Mouse (Mus musculus): Measurements from ENCODE around the gene Gm6525. TPM values are rescaled to one million over a fixed set of nuclear protein-coding genes. Genes with fewer than 3 reads are reported as not detected.

Gm6525 gene
- polyA plus RNA-seq, 1 experiment from 2014 or later: not detected

GRCm38 (mm10) chr3:84193881-84194280, 20.0 kb downstream of the Gm6525 start:
- H3K9ac ChIP-seq: no peak overlapping the region
- peaks cover 19% of the 10 kb centered on the region for H3K27me3 ChIP-seq (replicated peaks)
- H3K4me3 ChIP-seq: no peak overlapping the region
- H3K4me1 ChIP-seq (replicated peaks): peaks cover 9% of the 10 kb centered on the region
- WGBS: 59% methylated on average over 4 of the region's 4 CpGs
- H3K36me3 ChIP-seq: no peaks in the 10 kb centered on the region
- H3K9me3 ChIP-seq (replicated peaks): peaks cover 4% of the 10 kb centered on the region; the same call in 1 of the 2 replicates
- H3K4me2 ChIP-seq: no peak overlapping the region
- no peak for ATAC-seq (ENCODE audit: insufficient number of reproducible peaks, low FRiP score)
- no peak overlapping the region for H3K27ac ChIP-seq (ENCODE audit: poor library complexity, severe bottlenecking)

- Histone ChIP-seq H3K27ac (ENCODE audit: poor library complexity, severe bottlenecking) (no peak overlapping the region), H3K36me3 (no peaks in the 10 kb centered on the region), H3K9ac (no peak overlapping the region), H3K4me3 (no peak overlapping the region), H3K9me3 (replicated peaks) (peaks cover 4% of the 10 kb centered on the region; the same call in 1 of the 2 replicates), H3K4me2 (no peak overlapping the region), H3K4me1 (replicated peaks) (no peaks in the 10 kb centered on the region), H3K27me3 (replicated peaks) (0 out of 2 replicates have a peak, but pooled peaks cover 1% of the 10 kb centered on the region)
- no peak for ATAC-seq (ENCODE audit: insufficient number of reproducible peaks, low FRiP score)
- WGBS: 87% methylated on average over 3 of the region's 3 CpGs
Measured at GRCm38 (mm10) chr3:84198229-84198628, 24.3 kb downstream of the Gm6525 start.

- H3K9me3 ChIP-seq (replicated peaks): peaks cover 4% of the 10 kb centered on the region; the same call in 1 of the 2 replicates
- WGBS: 90% methylated on average over 9 of the region's 9 CpGs
- H3K4me1 ChIP-seq (replicated peaks): no peaks in the 10 kb centered on the region
- H3K27ac ChIP-seq (ENCODE audit: poor library complexity, severe bottlenecking): no peak overlapping the region
- H3K4me3 ChIP-seq: no peak overlapping the region
- no peaks in the 10 kb centered on the region for H3K27me3 ChIP-seq (replicated peaks)
- no peak overlapping the region for H3K4me2 ChIP-seq
- ATAC-seq (ENCODE audit: insufficient number of reproducible peaks, low FRiP score): no peak
- H3K9ac ChIP-seq: no peak overlapping the region
- H3K36me3 ChIP-seq: no peaks in the 10 kb centered on the region
Measured at GRCm38 (mm10) chr3:84199516-84199915, 25.6 kb downstream of the Gm6525 start.

DNA sequence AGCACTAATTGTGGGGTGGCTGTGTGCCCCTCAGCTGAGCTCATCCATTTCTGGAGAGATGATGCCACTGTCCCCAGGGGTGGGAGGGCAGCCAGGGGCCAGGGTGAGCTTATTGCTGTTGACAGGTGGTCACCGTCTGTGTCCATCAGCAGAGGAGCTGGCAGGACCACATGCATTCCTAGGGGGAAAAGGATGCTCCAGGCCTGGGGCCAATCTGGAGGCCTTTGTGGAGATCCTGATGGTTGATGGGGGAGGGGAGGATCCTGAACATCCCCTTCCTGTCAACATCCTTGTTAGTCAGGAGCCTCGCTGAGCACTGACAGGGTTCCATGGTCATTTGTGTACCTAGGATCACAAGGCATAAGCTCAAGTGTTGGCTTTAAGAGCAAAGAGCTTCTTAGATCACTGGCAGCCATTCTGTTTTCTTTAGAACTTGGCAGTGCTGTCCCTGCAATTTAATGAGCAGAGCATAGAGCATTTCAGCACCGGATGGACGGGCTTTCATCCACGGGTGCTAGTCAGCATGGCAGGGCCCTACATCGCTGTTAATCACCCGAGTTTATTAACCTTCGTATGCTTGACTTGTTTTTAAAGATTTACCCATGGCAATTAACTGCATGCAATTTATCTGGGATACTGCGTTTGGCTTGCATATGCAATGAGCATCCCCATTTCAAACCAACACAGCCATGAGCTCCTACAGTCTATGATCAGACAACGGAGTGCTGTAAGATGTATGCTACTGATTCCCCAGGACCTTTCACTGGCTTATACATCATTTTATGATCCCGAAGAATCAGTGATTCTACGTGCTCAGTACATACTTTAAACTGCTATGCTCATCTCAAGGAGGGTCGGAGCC, 26.9 kb downstream of the Gm6525 start:
- Histone ChIP-seq H3K9me3 (replicated peaks) (peaks cover 4% of the 10 kb centered on the region; the same call in 1 of the 2 replicates), H3K4me3 (no peak overlapping the region), H3K9ac (no peak overlapping the region), H3K27ac (ENCODE audit: poor library complexity, severe bottlenecking) (no peak overlapping the region), H3K36me3 (no peaks in the 10 kb centered on the region), H3K4me1 (replicated peaks) (no peaks in the 10 kb centered on the region), H3K27me3 (replicated peaks) (no peaks in the 10 kb centered on the region), H3K4me2 (no peak overlapping the region)
- no peak for ATAC-seq (ENCODE audit: insufficient number of reproducible peaks, low FRiP score)
- 68% methylated on average over 13 of the region's 13 CpGs for WGBS

GRCm38 (mm10) chr3:84204640-84205039, 30.7 kb downstream of the Gm6525 start:
- Histone ChIP-seq H3K27ac (ENCODE audit: poor library complexity, severe bottlenecking) (no peak overlapping the region), H3K4me1 (replicated peaks) (no peaks in the 10 kb centered on the region), H3K9me3 (replicated peaks) (no peaks in the 10 kb centered on the region), H3K36me3 (no peaks in the 10 kb centered on the region; the same call in 1 of the 2 replicates), H3K9ac (no peak overlapping the region), H3K4me3 (no peak overlapping the region), H3K4me2 (no peak overlapping the region), H3K27me3 (replicated peaks) (no peaks in the 10 kb centered on the region)
- 71% methylated on average over 5 of the region's 5 CpGs for WGBS
- no peak for ATAC-seq (ENCODE audit: insufficient number of reproducible peaks, low FRiP score)

- no peak for ATAC-seq (ENCODE audit: insufficient number of reproducible peaks, low FRiP score)
- no peaks in the 10 kb centered on the region for H3K27me3 ChIP-seq (replicated peaks)
- H3K4me3 ChIP-seq: no peak overlapping the region
- no peaks in the 10 kb centered on the region; the same call in 1 of the 2 replicates for H3K36me3 ChIP-seq
- no peak overlapping the region for H3K27ac ChIP-seq (ENCODE audit: poor library complexity, severe bottlenecking)
- no peak overlapping the region for H3K9ac ChIP-seq
- no peak overlapping the region for H3K4me2 ChIP-seq
- no peaks in the 10 kb centered on the region for H3K9me3 ChIP-seq (replicated peaks)
- WGBS: 72% methylated on average over 6 of the region's 6 CpGs
- no peaks in the 10 kb centered on the region for H3K4me1 ChIP-seq (replicated peaks)
Measured at GRCm38 (mm10) chr3:84205650-84206049, 31.7 kb downstream of the Gm6525 start.

DNA sequence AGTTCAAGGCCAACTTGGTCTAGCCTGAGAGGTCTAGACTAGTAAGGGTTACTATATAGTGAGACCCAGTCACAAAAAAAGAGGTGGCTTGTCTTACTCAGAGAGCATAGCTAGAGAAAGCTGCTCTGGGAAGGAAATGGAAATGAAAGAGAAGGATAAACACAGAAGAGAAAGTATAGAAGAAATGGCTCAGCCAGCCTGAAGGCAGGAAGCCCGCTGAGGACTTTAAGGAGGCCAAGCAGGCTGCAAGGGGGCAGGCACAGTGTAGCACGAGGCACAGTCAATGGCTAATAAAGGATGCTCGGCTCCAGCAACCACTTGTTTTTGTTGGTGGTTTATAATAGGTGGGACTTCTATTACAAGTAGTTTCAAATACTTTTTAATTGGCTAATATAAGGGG, 32.2 kb downstream of the Gm6525 start:
- no peaks in the 10 kb centered on the region for H3K4me1 ChIP-seq (replicated peaks)
- no peak overlapping the region for H3K9ac ChIP-seq
- H3K27ac ChIP-seq (ENCODE audit: poor library complexity, severe bottlenecking): no peak overlapping the region
- no peaks in the 10 kb centered on the region for H3K27me3 ChIP-seq (replicated peaks)
- H3K9me3 ChIP-seq (replicated peaks): no peaks in the 10 kb centered on the region
- no peaks in the 10 kb centered on the region; the same call in 1 of the 2 replicates for H3K36me3 ChIP-seq
- no peak overlapping the region for H3K4me3 ChIP-seq
- no peak overlapping the region for H3K4me2 ChIP-seq
- WGBS: 76% methylated on average over 3 of the region's 3 CpGs
- ATAC-seq (ENCODE audit: insufficient number of reproducible peaks, low FRiP score): no peak

DNA sequence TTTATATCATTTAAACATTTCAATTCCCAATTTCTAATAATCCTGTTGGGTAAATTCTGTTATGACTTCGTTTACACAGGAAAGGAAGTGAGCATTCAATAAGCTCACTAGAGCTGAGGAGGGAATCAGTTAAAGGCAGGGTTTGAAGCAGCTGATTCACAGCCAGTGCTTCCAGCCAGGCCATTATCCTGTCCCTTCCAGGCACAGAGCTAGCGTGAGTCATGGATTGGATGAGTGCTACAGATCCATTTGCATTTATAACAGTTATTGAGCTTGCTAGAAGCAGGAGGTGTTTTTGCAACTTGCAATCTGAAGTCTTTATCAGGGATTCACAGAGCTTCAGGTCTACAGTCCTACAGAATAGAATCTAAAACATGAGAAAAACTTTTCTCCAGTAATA, 33.5 kb downstream of the Gm6525 start:
- no peak overlapping the region for H3K9ac ChIP-seq
- no peaks in the 10 kb centered on the region for H3K4me1 ChIP-seq (replicated peaks)
- H3K4me3 ChIP-seq: no peak overlapping the region
- no peaks in the 10 kb centered on the region for H3K27me3 ChIP-seq (replicated peaks)
- H3K4me2 ChIP-seq: no peak overlapping the region
- no peaks in the 10 kb centered on the region for H3K9me3 ChIP-seq (replicated peaks)
- no peak overlapping the region for H3K27ac ChIP-seq (ENCODE audit: poor library complexity, severe bottlenecking)
- 58% methylated on average over 2 of the region's 2 CpGs for WGBS
- ATAC-seq (ENCODE audit: insufficient number of reproducible peaks, low FRiP score): no peak
- H3K36me3 ChIP-seq: no peaks in the 10 kb centered on the region; the same call in 1 of the 2 replicates

DNA sequence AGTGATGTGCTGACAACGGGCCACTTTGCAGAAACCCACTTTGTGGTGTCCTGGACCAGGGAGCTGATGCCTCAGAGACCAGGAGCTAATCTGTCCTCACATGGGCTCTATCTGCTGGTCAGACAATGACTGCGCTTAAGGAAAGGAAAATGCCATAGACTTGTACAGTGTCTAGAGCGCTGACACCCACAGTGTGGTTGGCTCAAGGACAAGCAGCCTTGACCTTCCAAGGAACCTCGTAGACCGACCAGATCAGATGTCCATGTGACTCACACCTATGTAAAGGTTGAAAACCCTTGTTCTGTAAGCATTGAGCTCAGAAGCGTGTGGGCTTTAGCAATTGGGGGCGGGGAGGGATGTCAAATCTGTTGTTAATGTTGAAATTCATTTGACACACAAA, 34.6 kb downstream of the Gm6525 start:
- no peaks in the 10 kb centered on the region; the same call in 1 of the 2 replicates for H3K36me3 ChIP-seq
- ATAC-seq (ENCODE audit: insufficient number of reproducible peaks, low FRiP score): no peak
- H3K27me3 ChIP-seq (replicated peaks): no peaks in the 10 kb centered on the region
- H3K4me3 ChIP-seq: no peak overlapping the region
- no peak overlapping the region for H3K9ac ChIP-seq
- 88% methylated on average over 7 of the region's 7 CpGs for WGBS
- H3K4me2 ChIP-seq: no peak overlapping the region
- H3K27ac ChIP-seq (ENCODE audit: poor library complexity, severe bottlenecking): no peak overlapping the region
- no peaks in the 10 kb centered on the region for H3K4me1 ChIP-seq (replicated peaks)
- H3K9me3 ChIP-seq (replicated peaks): no peaks in the 10 kb centered on the region

DNA sequence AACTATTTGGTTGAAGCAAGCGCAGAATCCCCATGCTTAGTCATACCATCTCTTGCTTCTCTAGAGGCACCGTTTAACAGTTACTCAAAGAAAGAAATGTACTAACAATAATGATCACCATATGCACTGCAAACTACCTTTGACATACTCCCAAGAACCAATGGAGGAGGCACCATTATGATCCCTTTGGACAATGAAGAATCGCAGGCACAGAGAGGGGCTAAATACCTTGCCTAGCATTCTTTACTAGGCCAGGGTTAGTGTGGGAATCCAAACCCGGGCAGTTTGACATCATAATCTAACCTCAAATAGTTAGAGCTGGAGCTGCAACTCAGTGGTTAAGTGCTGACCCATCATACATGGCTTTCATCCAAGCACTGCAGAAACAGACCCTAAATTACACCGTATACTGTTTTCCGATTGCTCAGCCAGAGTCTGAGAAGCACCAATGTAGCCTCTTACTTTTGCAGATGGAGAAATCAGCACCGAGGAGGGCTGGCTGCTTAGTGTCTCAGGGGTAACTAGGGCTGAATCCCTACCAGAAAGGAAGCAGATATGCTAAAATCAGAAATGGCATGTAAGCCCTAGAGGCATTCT, 35.1 kb downstream of the Gm6525 start:
- 83% methylated on average over 7 of the region's 7 CpGs for WGBS

DNA sequence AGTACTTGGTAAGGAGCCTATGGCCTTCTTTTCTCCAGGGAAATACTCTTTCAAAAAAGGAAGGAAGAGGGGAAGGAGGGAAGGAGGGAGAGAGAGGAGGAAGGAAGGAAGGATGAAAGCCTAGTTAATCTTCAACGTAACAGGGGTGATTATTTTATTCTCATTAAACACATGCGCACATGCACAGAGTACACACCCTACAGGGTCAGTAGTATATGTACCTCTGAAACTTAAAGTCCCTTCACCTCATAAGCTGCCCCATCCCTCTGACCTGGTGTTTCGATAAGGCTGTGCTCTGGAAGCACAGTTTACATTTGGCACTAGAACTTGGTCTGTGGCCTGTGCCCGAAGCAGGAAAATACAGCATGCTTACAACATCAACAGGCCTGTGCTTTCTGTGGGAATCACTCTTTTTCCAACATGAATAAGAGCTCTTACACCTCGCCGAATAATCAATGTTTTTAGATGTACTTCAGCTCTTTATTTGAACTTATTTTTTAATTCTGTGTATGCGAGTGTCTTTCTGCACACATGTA, 37.5 kb downstream of the Gm6525 start:
- no peaks in the 10 kb centered on the region for H3K9me3 ChIP-seq (replicated peaks)
- H3K4me1 ChIP-seq (replicated peaks): no peaks in the 10 kb centered on the region
- peaks cover 8% of the 10 kb centered on the region for H3K27me3 ChIP-seq (replicated peaks)
- H3K36me3 ChIP-seq: no peaks in the 10 kb centered on the region; the same call in 1 of the 2 replicates
- no peak overlapping the region for H3K27ac ChIP-seq (ENCODE audit: poor library complexity, severe bottlenecking)
- no peak overlapping the region for H3K4me2 ChIP-seq
- H3K9ac ChIP-seq: no peak overlapping the region
- H3K4me3 ChIP-seq: no peak overlapping the region
- no peak for ATAC-seq (ENCODE audit: insufficient number of reproducible peaks, low FRiP score)
- 83% methylated on average over 7 of the region's 7 CpGs for WGBS

More for the DNA sequence above, 35.1 kb downstream of the Gm6525 start:
- ATAC-seq (ENCODE audit: insufficient number of reproducible peaks, low FRiP score): no peak
- no peak overlapping the region for H3K27ac ChIP-seq (ENCODE audit: poor library complexity, severe bottlenecking)
- no peaks in the 10 kb centered on the region for H3K4me1 ChIP-seq (replicated peaks)
- H3K9ac ChIP-seq: no peak overlapping the region
- H3K4me2 ChIP-seq: no peak overlapping the region
- H3K9me3 ChIP-seq (replicated peaks): no peaks in the 10 kb centered on the region
- no peaks in the 10 kb centered on the region; the same call in 1 of the 2 replicates for H3K36me3 ChIP-seq
- no peaks in the 10 kb centered on the region for H3K27me3 ChIP-seq (replicated peaks)
- no peak overlapping the region for H3K4me3 ChIP-seq
